Mouse (Mus musculus) regulatory T cell (primary cell): ENCODE measurements around the gene Olfr1175-ps.

Experiments used
- in situ Hi-C: fragments of 300-600 bp; cut with MboI, MseI; formaldehyde crosslinking; loops from one replicate; pipeline ENCODE4 v1.15.1; 2025; ENCODE audit warnings: high pct_unique_total_duplicates

The Olfr1175-ps gene

GRCm38 (mm10) chr2:88327115-88327514, at the start of gene Olfr1175-ps:
Olfr1175-ps (minus strand) TSS chr2:88327215.
- in situ Hi-C loops, result no loop called here

- in situ Hi-C loops, result no loop called here
These were observed 29.3 kb upstream of the Olfr1175-ps start for GRCm38 (mm10) chr2:88356304-88356703.

- in situ Hi-C loops, result no loop called here
These were observed 19.4 kb upstream of the Olfr1175-ps start, which contains the start of gene Olfr1177-ps for GRCm38 (mm10) chr2:88346392-88346791. Olfr1177-ps (minus strand) TSS chr2:88346492.

DNA sequence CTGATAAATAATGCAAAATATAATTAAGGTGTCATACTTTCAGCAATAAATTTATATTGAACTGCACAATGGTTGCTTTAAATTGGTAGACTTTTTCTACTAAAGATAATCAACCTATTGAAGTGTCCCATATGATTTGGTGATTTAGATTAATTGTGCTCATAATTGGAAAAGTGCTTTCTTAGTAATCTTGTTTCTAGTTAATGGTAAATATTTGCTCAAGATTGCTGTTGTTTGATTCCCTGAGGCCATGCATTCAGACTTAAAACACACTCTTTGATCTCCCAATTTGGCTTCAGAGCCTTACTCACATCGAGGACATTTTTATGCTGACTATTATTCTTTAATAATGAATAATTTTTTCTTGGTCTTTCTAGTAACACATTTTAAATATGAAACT, 9.4 kb upstream of the Olfr1175-ps start, which contains the start of gene Olfr1176:
Olfr1176 (plus strand) TSS at position 301 of the 400 bp plus-strand sequence.
- in situ Hi-C loops, result no loop called here

GRCm38 (mm10) chr2:88315035-88315434, 12.0 kb downstream of the Olfr1175-ps start, which contains the start of gene Olfr1174-ps:
Olfr1174-ps (minus strand) TSS chr2:88315135.
- in situ Hi-C loops, result no loop called here

GRCm38 (mm10) chr2:88279775-88280174, 47.2 kb downstream of the Olfr1175-ps start, which contains the start of gene Olfr1173:
Olfr1173 (minus strand) TSS chr2:88279875.
- in situ Hi-C loops, result no loop called here
